Mouse (Mus musculus): Measurements from ENCODE around the gene Grik2. TPM values are rescaled to one million over a fixed set of nuclear protein-coding genes. Genes with fewer than 3 reads are reported as not detected.
"Not testable (repeated sequence)": the region's sequence is repeated elsewhere in the genome, so short reads cannot be mapped to it uniquely, and the experiment has no call there.

The Grik2 gene
- total RNA-seq, 2 experiments from 2014 or later, result 1.7 to 3.1 TPM

- DNase-seq (ENCODE audit: low spot score in 2 of 2), result no peak
Observed at GRCm38 (mm10) chr10:49652320-49652719, 136.2 kb downstream of the Grik2 start.

GRCm38 (mm10) chr10:49647116-49647515, 141.4 kb downstream of the Grik2 start:
- DNase-seq (ENCODE audit: low spot score in 2 of 2), result no peak

GRCm38 (mm10) chr10:49639901-49640300, 148.7 kb downstream of the Grik2 start:
- no peak for DNase-seq (ENCODE audit: low spot score in 2 of 2)

GRCm38 (mm10) chr10:49623951-49624350, 164.6 kb downstream of the Grik2 start:
- no peak for DNase-seq (ENCODE audit: low spot score in 2 of 2)

- DNase-seq (ENCODE audit: low spot score in 2 of 2), result no peak
Observed at GRCm38 (mm10) chr10:49597652-49598051, 190.9 kb downstream of the Grik2 start.

- DNase-seq (ENCODE audit: low spot score in 2 of 2), result no peak
Observed at GRCm38 (mm10) chr10:49573514-49573913, 215.1 kb downstream of the Grik2 start.

- no peak for DNase-seq (ENCODE audit: low spot score in 2 of 2)
Observed at GRCm38 (mm10) chr10:49559872-49560407, 228.6 kb downstream of the Grik2 start.

GRCm38 (mm10) chr10:49542249-49542648, 246.3 kb downstream of the Grik2 start:
- no peak for DNase-seq (ENCODE audit: low spot score in 2 of 2)

- no peak for DNase-seq (ENCODE audit: low spot score in 2 of 2)
Observed at GRCm38 (mm10) chr10:49519752-49520151, 268.8 kb downstream of the Grik2 start.

GRCm38 (mm10) chr10:49500628-49501027, 287.9 kb downstream of the Grik2 start:
- DNase-seq (ENCODE audit: low spot score in 2 of 2), result no peak

- no peak for DNase-seq (ENCODE audit: low spot score in 2 of 2)
Observed at GRCm38 (mm10) chr10:49497302-49497701, 291.3 kb downstream of the Grik2 start.

GRCm38 (mm10) chr10:49481439-49481838, 307.1 kb downstream of the Grik2 start:
- no peak for DNase-seq (ENCODE audit: low spot score in 2 of 2)

- DNase-seq (ENCODE audit: low spot score in 2 of 2), result no peak
Observed at GRCm38 (mm10) chr10:49480085-49480749, 308.3 kb downstream of the Grik2 start.

- DNase-seq (ENCODE audit: low spot score in 2 of 2), result no peak
Observed at GRCm38 (mm10) chr10:49473613-49474012, 315.0 kb downstream of the Grik2 start.

GRCm38 (mm10) chr10:49456791-49457190, 331.8 kb downstream of the Grik2 start:
- no peak for DNase-seq (ENCODE audit: low spot score in 2 of 2)

GRCm38 (mm10) chr10:49453535-49453934, 335.0 kb downstream of the Grik2 start:
- DNase-seq (ENCODE audit: low spot score in 2 of 2), result no peak

- DNase-seq (ENCODE audit: low spot score in 2 of 2), result no peak
Observed at GRCm38 (mm10) chr10:49441369-49441768, 347.2 kb downstream of the Grik2 start.

- no peak for DNase-seq (ENCODE audit: low spot score in 2 of 2)
Observed at GRCm38 (mm10) chr10:49437057-49437456, 351.5 kb downstream of the Grik2 start.

GRCm38 (mm10) chr10:49436301-49436700, 352.3 kb downstream of the Grik2 start:
- DNase-seq (ENCODE audit: low spot score in 2 of 2), result no peak

GRCm38 (mm10) chr10:49432825-49433224, 355.7 kb downstream of the Grik2 start:
- DNase-seq (ENCODE audit: low spot score in 2 of 2), result no peak

- DNase-seq (ENCODE audit: low spot score in 2 of 2), result not testable (repeated sequence)
Observed at GRCm38 (mm10) chr10:49417206-49417605, 371.4 kb downstream of the Grik2 start.

GRCm38 (mm10) chr10:49382996-49383395, 405.6 kb downstream of the Grik2 start:
- DNase-seq (ENCODE audit: low spot score in 2 of 2), result no peak

- no peak for DNase-seq (ENCODE audit: low spot score in 2 of 2)
Observed at GRCm38 (mm10) chr10:49381852-49382251, 406.7 kb downstream of the Grik2 start.

Measured in gastrocnemius, postnatal 4 days (tissue).